Mouse (Mus musculus): ENCODE measurements around the gene Tnc.
A peak's percentile ranks its signal among the peaks of the same experiment; 100 is the strongest.

Gene Tnc

DNA sequence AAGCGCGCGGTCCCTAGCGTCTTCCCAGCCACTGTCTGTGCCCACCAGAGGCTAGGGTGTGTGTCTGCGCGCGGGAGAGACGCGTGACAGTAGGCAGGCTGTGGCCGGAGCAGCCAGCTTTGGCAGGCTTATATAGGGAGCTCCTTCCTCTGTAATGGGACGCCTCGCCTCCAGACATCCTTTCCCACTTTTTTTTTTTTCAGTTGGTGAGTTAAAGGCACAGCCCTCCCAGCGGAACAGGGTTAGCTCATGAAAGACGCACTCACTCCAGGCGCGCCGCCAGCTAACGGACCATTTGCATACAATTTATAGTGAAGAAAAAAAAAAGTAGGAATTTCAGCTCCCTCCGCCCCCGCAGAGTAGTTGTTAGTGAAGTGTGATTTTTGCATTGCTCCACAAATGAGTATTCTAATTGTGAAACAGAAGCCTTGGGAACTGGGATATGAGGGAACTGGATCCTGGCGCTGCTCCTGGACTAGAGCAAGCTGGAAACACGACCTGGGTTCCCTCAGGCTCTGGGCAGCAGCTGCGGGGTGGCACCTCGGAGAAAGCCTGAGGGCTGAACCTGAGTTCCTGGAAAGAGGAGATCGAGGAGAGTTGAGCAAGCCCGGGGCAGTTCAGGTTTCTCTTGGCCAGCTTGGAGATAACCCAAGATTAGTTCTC is at the start of gene Tnc:
TSS of gene Tnc (minus strand) at position 185 of the 663 bp plus-strand sequence.
- DNase-seq (ENCODE audit: low spot score in 2 of 2), result peak; percentile 90 to 91

DNA sequence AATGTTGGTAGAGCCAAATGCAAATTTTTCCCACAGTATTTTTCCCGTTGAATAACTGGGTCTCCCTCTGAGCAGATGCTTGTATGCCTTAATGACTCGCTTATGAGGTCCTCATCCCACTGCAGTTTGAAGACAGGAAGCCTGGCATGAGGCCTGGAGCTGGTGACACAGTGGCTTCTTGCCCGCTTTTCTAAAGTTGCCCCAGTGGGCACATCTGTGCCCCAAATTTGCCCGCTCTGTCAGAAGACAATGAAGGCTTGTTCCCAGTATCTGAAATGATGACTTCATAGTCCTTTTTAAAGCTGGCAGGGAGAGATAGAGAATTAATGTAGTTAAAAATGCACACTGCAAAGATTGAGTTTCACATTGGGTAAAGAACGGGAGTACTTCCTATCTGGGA is 47.4 kb upstream of the Tnc start:
- DNase-seq (ENCODE audit: low spot score in 2 of 2), result peak; percentile 12 to 34

DNA sequence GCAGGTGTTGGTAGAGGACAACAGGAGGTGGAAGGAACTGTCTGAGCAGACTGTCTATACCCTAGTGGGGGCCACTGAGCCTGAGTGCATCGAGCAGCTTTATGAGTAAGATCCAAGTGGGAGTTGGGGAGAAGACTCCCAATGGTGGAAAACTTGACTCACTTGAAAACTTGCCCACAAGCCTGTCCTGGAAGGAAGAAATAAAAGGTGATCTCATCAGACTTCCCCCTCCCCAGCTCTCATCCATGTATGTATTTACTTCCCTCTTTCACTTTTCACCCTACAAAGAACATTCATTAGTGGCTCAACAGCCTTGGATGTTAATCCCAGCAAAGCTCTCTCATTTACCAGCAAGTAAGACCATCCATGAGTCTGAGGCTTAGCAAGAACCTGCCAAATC is 46.0 kb upstream of the Tnc start:
- no peak for DNase-seq (ENCODE audit: low spot score in 2 of 2)

DNA sequence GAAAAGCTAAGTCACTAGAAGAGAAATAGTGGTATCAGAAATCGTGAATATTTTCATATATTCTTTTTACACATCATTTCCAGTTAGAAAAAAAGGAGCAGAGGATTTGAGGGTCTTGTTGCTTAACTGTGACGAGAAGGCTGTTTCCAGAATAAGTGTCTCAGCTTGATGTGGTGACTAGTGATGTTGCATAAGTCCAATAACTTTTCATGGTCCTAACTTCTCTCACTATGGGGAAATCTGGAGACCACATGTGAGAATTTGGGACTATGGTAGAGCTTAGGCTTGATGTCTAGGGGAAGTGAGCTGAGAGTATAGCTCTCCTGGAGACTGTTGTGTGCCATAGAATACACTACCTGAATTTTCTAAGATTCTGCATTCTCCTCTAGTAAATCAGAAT is 42.6 kb upstream of the Tnc start:
- DNase-seq (ENCODE audit: low spot score in 2 of 2), result no peak

DNA sequence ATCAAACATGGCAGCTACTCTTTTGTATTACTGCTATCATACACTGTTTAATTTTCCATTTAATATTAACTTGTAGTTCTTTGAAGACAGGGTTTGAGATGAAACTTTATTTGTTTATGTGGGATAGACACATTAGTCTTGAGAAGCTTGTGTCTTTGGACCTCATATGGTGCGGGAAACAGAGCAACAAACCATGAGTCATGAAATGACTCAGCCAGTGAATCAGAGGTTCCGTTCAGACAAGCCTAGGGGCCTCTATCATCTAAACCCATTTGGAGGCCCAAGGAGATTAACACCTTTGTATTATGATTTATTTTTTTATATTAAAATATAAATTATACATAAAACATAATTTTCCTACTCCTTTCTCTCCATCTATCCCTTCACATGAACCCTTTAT is 40.9 kb upstream of the Tnc start:
- no peak for DNase-seq (ENCODE audit: low spot score in 2 of 2)

DNA sequence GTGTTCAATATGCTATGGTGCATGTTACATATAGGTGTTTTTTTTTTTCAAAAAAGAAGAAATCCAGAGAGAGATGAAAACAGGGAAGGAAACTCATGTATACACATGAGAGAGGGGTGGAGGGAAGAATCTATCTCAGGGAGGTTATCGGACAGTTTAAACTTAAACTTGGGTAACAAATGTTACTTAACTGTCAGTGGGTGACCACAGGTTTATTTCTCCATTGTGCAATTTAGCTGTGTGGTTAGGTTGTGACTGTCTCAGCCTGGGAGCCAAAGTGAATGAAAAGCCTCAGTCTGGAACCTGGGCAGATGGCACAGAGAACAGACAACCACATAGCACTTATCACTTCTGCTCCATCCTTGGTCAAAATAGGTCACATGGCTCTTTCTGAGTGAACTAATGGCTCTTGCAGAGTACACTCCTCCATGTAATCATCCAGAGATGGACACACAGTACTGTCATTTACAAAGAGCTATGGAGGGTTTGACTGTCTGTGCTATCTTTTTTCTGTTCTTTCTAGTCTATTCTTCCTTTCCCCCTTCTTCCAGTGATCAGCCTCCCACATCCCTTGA is 39.3 kb upstream of the Tnc start:
- DNase-seq (ENCODE audit: low spot score in 2 of 2), result no peak

DNA sequence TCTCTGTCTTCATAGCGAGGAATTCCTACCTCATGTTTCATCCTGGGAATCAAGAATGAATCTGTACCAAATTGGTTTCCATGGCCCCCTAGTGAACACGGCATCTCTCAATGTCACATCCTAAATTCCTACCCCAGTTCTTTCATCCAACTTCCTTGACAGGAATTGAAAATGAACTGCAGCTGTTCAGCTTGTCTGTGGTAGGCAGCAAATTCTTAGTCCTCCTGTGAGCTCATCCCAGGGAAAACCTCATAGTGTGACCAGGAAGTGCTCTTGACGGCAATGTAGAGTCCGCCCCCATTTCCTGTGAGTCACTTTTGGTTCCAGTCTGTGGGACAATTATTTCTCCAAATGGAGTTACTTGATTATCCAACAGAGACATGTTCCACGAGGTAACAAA is 37.0 kb upstream of the Tnc start:
- no peak for DNase-seq (ENCODE audit: low spot score in 2 of 2)

DNA sequence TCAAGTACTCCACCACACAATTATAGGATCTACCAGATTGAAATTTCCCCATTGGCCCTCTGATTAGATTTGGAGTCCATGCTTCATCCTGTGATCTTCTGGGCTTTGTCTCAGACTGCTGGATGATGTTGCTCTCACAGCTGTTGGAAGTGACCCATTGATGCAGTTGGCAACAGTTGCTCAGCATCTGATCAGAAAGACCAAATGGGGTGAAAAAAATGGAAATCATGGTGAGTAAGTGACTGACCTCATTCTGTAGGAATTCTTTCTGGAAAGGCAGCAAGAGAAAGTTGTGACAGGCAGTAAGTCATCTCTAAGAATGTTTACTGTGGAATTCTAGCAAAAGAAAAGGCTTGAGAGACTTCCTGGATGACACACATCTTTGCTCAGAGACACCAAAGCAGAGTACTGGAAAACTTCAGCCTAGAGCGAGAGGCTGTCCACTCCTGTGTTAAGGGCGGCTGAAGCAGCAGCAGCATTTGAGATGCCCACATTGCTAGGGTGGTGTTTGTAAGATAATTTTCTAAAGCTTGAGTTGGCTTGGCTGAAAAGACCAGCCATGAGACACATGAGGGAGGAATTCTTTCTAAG is 31.3 kb upstream of the Tnc start:
- no peak for DNase-seq (ENCODE audit: low spot score in 2 of 2)

DNA sequence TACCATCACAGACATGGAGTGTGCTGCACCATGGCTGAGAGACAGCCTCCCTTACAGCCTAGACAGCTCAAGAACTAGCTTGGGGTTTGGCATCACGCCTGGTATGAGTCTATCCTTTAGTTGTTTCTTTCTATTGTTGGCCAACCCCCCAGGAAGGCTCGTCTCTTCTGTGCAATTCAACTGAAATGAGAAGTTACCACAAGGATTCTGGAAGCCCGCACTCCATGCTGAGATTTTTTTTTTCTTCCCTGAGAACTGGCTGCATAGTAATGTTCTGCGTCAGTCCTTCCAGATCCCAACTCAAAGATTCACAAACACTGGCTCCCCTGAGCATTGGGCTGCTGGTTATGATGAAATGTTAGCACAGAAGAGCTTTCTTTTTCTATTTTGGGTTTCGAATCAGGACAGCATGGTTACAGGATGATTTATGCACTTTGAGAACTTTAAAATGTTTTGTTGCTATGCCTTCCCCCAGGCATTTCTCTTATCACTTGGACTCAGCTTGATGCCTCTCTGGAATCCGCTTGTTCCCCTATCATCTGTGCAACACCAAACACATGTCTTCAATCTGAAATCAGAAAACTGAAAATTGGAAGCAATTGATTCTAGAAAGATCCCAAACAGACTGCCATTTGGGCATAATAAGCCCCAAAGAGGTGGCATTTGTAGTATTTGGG is 29.7 kb upstream of the Tnc start:
- no peak for DNase-seq (ENCODE audit: low spot score in 2 of 2)

DNA sequence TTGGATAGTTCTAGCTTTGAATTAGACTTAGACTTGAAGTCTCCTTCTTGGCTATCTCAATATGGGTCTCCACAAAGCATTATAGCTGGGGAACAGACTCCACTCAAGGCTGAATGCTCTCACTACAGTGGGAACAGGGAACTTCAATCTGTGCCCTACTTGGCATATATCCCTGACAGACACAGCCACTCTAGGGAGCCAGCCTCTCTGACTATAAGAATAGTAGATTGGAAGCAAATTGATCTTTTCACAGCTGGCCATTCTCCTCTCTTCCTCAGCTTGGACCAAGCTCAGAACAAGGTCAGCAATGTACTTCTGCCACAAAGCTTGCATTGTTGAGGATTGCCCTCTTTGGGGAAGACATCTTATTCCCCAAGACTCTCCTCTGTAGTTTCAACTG is 27.9 kb upstream of the Tnc start:
- DNase-seq (ENCODE audit: low spot score in 2 of 2), result no peak

DNA sequence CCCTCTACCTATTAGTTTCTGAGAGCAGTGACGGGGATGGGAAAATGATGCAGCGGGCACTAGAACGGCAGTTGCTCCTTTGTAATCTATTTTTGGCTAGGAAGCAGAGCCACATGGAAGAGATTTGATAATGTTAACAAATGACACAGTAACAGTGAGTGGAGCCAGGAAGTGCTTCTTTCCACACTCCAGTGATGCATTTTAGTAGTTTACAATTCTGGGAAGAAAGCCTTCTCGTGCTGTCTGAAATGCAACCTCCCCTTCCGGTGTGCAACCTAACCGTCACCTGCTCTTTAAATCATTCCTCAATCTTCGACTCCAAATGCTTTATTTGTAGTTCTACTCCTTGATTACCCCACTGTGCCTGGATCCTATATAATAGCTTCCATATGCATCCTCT is 20.6 kb upstream of the Tnc start:
- DNase-seq (ENCODE audit: low spot score in 2 of 2), result no peak

DNA sequence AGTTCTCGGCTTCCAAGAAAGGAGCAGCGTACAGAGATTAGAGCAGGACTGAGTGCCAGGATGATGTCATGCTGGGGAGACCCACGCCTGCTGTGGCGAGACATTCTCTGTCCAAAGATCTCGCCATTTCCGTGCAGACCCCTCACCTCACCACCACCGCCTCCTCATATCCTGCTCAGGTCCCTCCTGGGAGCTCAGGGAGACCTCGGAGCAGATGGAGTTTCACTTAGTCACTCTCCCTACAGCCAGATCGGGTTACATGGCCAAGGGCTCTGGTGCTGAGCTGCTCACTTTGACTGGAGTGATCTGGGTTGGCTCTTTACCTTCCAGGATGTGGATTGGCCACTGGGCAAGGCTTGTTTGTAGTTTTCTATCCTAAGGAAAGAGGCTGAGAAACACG is 18.5 kb upstream of the Tnc start:
- DNase-seq (ENCODE audit: low spot score in 2 of 2), result no peak

DNA sequence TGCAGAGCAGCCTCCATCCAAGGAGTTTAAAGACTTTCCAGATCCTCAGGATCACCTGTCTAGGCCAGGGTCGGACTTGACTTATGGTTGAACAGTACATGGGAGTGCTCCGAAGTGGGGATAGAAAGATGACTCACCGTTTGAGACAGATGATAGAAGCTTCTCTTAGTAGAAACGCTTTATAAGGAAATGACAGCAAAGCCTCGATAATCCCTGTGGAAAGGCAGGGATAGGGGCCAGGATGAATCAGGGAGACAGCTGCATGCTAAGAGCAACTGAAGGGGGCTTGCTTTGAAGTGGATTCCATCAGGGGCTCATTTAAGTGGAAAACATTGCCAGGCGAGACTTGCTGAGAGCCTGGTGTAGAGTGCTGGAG is 12.0 kb upstream of the Tnc start:
- DNase-seq (ENCODE audit: low spot score in 2 of 2), result no peak

DNA sequence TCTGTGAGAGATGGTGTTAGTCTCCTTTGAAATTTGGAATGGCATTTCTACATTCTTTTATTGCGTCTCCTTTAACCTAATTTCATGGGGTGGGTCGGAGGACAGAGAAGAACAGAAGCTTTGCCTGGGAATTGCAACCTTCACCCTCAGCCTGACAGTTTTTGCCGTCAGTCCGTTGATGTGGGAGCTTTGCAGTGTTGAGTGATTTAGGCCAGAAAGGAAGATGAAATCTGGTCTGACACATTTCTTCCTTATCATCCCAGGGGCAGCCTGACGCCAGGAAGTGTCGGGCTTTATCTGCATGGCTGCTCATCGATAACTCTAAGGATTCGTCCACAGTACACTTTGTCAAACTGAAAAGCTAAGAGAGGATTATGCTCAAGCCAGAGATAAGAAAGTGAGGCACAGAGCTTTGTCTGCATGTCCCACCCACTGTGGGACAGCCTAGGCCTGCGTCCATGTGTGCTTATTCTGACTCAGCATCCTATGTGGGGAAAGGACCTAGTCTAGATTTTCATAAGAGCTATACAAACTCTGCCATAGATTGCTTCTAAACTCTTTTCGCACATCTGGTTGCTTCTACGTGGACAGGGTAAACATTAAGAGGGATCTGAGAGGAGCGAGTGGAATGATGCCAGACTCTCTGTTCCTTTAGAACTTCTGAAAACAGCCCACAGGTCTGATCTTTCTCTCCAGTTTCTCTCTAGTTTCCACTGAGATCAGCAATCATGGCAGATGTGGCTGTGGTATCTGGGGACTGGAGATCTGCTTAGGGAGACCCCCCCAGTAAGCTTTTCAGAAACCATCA is 11.4 kb upstream of the Tnc start:
- no peak for DNase-seq (ENCODE audit: low spot score in 2 of 2)

DNA sequence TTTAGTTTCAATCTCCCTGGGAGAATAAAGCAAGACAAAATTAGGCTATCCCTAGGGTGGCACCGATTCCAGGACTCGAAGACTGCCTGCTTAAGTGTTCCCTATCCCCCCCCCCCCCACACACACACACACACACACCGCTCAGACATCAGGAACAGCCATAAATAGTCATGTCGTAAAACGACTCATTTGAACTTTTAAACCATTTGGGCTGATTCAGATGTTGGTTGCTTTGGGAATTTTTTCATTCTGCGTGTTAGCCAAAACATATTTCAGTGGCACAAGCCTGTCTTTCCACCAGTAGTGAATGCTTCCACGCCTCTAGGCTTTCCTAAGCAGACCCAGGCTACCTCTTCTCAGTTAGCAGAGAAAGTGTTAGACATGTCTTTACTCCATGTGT is 1.4 kb upstream of the Tnc start:
- DNase-seq (ENCODE audit: low spot score in 2 of 2), result no peak

DNA sequence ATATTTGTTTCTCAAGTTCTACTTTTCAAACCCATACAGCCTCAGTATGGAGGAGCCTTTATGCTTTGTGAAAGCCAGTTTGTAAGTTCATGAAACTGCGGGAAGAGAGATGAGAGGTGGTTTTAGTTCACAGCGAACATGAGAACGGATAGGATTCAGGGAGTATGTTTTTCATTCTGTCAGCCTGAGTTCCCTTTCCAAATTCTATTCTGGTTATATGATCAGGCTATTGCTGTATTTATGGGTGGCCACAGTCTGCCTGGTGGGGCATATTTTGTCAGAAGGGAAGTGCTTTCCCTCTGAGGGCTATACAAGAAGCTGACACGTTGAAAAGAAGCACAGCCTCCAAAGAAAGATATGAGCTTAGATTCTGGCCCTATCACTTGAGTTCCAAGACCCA is 2.9 kb downstream of the Tnc start:
- DNase-seq (ENCODE audit: low spot score in 2 of 2), result no peak

DNA sequence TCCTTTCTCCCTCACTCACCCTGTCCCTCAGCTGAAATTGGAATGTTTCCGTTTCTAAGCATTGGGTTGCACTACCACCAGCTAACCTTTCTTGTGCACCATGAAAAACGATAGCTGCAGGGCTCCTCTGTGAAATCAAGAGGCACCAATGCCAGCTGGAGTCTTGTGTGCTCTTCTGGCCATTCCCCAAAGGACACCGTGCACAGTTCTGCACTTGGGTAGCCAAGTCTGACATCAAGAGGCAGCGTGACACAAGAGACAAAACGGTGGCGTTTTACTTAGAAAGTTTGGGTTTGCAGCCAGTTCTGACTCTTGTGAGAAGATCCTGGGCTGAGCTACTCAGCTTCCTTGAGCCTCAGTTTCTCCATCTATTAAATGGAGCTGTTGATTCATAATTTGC is 3.4 kb downstream of the Tnc start:
- DNase-seq (ENCODE audit: low spot score in 2 of 2), result no peak

DNA sequence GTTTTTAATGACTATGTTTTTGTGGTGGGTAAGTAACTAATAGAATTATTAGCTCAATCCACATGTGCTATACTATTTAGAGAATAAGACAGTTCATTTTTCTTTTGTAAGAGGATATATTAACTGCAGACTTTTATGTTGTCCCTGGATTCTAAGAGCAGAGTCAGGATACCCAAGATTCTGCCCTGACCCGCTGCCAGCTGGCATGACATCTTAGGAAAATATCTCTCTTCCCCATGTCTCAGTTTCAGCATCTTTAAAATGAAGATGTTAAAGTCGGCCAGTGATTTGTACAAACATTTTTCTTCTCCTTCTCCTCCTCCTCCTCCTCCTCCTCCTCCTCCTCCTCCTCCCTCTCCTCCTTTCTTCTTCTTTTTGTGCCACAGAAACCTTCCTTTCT is 7.7 kb downstream of the Tnc start:
- no peak for DNase-seq (ENCODE audit: low spot score in 2 of 2)

DNA sequence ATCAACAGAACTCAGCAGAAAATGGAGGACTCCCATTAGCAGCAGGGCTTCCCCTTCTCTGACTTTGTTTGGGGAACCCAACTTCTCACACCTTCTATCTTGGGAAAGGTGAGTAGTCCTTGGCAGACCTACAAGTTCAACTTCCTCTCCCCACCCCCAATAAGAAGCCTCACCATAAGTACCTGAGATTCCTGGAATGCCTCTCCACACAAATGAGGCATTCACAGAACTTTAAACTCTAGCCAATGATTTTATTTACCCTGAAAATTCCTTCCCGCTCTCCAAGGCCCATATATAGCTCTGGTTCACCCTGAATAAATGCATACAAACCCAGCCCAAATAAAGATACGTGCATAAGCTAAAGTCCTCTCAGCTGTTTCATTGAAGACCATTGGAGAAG is 9.3 kb downstream of the Tnc start:
- DNase-seq (ENCODE audit: low spot score in 2 of 2), result no peak

DNA sequence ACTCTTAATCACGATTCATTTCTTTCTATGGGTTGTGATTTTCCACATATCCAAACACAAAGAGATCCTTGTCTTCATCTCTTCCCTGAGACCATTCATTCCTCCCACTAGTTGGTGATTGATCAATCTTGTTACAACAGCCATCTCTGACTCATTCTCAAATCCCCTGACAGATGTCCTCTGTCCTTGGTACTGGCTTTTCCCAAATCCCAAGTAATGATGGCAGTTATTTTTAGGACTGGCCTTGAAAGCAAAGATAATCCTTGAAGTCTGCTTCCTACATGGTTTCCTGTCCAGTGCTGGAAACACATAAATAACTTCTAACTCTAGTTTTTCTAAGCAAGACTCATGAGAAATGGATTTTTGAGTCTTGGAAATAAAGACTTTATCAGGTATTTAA is 12.1 kb downstream of the Tnc start:
- DNase-seq (ENCODE audit: low spot score in 2 of 2), result no peak

DNA sequence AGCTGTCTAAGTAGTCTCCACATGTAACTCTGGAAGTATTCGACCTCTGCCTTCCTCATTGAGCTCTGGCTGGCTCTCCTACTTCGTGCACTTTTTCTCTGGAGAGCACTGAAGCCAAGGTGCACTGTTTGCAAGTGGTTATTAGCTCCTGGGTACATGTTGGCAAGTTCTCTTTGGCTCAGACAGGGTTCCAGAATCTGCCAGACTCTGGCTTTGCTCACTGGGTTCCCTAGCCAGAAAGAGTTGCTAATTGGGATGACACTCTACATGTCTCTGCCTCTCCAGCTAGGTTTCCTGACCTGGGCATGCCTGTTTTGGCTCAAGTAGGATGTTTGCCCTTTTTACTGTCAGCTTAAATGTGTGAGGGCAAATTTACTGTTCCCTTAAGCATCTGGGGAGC is 13.6 kb downstream of the Tnc start:
- DNase-seq (ENCODE audit: low spot score in 2 of 2), result no peak

DNA sequence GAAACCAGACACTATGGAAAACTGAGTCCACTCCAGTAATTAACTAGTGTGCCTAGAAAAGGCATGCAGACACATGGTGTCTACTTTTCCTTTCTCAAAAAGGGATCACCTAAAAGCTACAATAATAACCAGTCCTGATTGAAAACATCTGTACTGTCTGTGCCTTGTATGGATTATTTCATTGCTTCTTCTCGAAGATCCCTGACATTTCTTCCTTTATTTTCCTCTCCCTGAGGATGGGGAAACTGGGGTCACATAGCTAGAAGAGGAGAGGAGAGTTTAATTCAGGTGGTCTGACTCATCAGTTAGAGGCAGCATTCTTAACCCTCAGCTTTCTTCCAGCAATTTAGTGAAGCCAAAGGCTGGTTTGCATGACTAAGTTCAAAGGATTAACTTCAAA is 17.3 kb downstream of the Tnc start:
- no peak for DNase-seq (ENCODE audit: low spot score in 2 of 2)

All from right cerebral cortex, adult 2 months (tissue).